In the genomic region with DNA sequence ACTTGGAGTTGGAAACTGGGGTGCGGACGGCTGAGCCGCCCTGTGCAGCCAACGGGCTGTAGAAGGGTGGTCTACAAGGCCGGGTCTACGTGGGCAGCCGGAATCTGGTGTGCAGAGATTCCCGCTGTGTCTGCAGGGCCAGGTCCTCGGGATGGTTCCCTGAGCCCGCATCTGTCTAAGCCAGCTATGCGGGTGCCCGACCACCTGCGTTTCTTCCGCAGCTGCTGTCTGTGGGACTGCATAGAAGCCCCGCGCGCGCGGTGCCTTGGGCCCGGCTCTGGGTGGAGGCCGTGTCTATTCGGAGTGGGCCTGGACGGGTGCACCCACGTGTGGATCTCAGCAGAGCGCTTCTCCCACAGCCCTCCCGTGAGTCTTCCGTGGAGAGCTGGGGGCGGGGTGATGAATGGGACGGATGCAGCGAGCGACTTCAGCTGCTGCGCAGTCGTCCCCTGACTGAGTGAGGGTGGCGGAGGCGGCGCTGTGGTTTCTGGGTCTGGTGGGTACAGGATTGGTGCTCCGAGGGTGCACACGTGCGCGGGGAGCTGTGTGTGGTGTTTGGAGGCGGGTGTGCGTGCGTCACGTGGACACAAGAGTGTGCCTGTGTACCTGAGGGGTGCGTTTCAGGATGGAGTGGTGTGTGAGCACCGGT, we compare ENCODE assay signal across 8 mouse cellular contexts. TPM values are rescaled to one million over a fixed set of nuclear protein-coding genes. Genes with fewer than 3 reads are reported as not detected.
DNase-seq lines count a peak whose midpoint lies in the region; ATAC-seq lines count a peak whose summit lies in the region.

No protein-coding gene starts in this region.

- H3K36me3 ChIP-seq in forebrain, embryonic 15.5 days, result no peaks in the 10 kb centered on the region
- H3K36me3 ChIP-seq in intestine, embryonic 15.5 days, result no peaks in the 10 kb centered on the region
- H3K36me3 ChIP-seq in limb, embryonic 12.5 days, result no peaks in the 10 kb centered on the region
- no peaks in the 10 kb centered on the region for H3K36me3 ChIP-seq in midbrain, embryonic 13.5 days
- no peaks in the 10 kb centered on the region for H3K36me3 ChIP-seq in splenic B cell, adult 2 months (ENCODE audit: control insufficient read depth, insufficient read depth, low read length, poor library complexity, severe bottlenecking)

- H3K4me3 ChIP-seq in forebrain, embryonic 15.5 days, result peak overlapping the region; percentile 89
- H3K4me3 ChIP-seq in intestine, embryonic 15.5 days (replicated peaks), result peak overlapping the region; percentile 74
- H3K4me3 ChIP-seq in limb, embryonic 12.5 days (replicated peaks), result peak overlapping the region; percentile 67
- H3K4me3 ChIP-seq in midbrain, embryonic 13.5 days (replicated peaks), result peak overlapping the region; percentile 54

- H3K4me2 ChIP-seq in forebrain, embryonic 15.5 days (replicated peaks), result peak overlapping the region; percentile 77
- peak overlapping the region; percentile 98 for H3K4me2 ChIP-seq in intestine, embryonic 15.5 days (replicated peaks)
- H3K4me2 ChIP-seq in limb, embryonic 12.5 days, result peak overlapping the region; percentile 98
- peak overlapping the region; percentile 89 for H3K4me2 ChIP-seq in midbrain, embryonic 13.5 days (replicated peaks)

- DNase-seq in heart, adult 11 months, result peak; percentile 96
- DNase-seq in heart, adult 8-10 months (ENCODE audit: low spot score), result no peak
- peak; percentile 46 for DNase-seq in c-Kit-positive CD71-negative TER-119-negative erythroid progenitor cells, embryonic 14.5 days (ENCODE audit: low read depth)
- DNase-seq in splenic B cell, adult 2 months (ENCODE audit: low read depth, low spot score), result peak; percentile 91

- H3K27me3 ChIP-seq in forebrain, embryonic 15.5 days, result peaks cover 10% of the 10 kb centered on the region; the same call in 1 of the 2 replicates
- H3K27me3 ChIP-seq in intestine, embryonic 15.5 days (replicated peaks), result peaks cover 16% of the 10 kb centered on the region; the same call in 1 of the 2 replicates
- peaks cover 52% of the 10 kb centered on the region for H3K27me3 ChIP-seq in limb, embryonic 12.5 days
- peaks cover 35% of the 10 kb centered on the region for H3K27me3 ChIP-seq in midbrain, embryonic 13.5 days
- no peaks in the 10 kb centered on the region for H3K27me3 ChIP-seq in splenic B cell, adult 2 months (ENCODE audit: control insufficient read depth, insufficient read depth, low read length, poor library complexity, severe bottlenecking)

- peak overlapping the region; percentile 78 for H3K9ac ChIP-seq in forebrain, embryonic 15.5 days (replicated peaks)
- H3K9ac ChIP-seq in intestine, embryonic 15.5 days, result peak overlapping the region; percentile 69
- peak overlapping the region; percentile 69 for H3K9ac ChIP-seq in limb, embryonic 12.5 days (replicated peaks)
- peak overlapping the region; percentile 71 for H3K9ac ChIP-seq in midbrain, embryonic 13.5 days (replicated peaks)

- peak overlapping the region; percentile 45; the same call in 1 of the 2 replicates for H3K27ac ChIP-seq in forebrain, embryonic 15.5 days (replicated peaks)
- H3K27ac ChIP-seq in intestine, embryonic 15.5 days, result no peak overlapping the region
- no peak overlapping the region for H3K27ac ChIP-seq in limb, embryonic 12.5 days
- H3K27ac ChIP-seq in midbrain, embryonic 13.5 days, result peak overlapping the region; percentile 22

- under 1% methylated on average over 46 of the region's 46 CpGs for WGBS in forebrain, embryonic 15.5 days
- WGBS in intestine, embryonic 15.5 days, result under 1% methylated on average over 46 of the region's 46 CpGs
- under 1% methylated on average over 46 of the region's 46 CpGs for WGBS in limb, embryonic 12.5 days
- WGBS in midbrain, embryonic 13.5 days, result under 1% methylated on average over 46 of the region's 46 CpGs

- ATAC-seq in forebrain, embryonic 15.5 days (replicated peaks), result peak; percentile 71
- ATAC-seq in intestine, embryonic 15.5 days, result peak; percentile 55
- ATAC-seq in limb, embryonic 12.5 days (ENCODE audit: insufficient number of reproducible peaks, insufficient read depth, low FRiP score, low TSS enrichment, low read depth), result peak; percentile 69
- peak; percentile 80 for ATAC-seq in midbrain, embryonic 13.5 days

- H3K9me3 ChIP-seq in forebrain, embryonic 15.5 days, result no peaks in the 10 kb centered on the region
- no peaks in the 10 kb centered on the region for H3K9me3 ChIP-seq in intestine, embryonic 15.5 days
- no peaks in the 10 kb centered on the region for H3K9me3 ChIP-seq in limb, embryonic 12.5 days
- no peaks in the 10 kb centered on the region for H3K9me3 ChIP-seq in midbrain, embryonic 13.5 days

- H3K4me1 ChIP-seq in forebrain, embryonic 15.5 days, result peaks cover 15% of the 10 kb centered on the region
- H3K4me1 ChIP-seq in intestine, embryonic 15.5 days (replicated peaks), result peaks cover 39% of the 10 kb centered on the region
- H3K4me1 ChIP-seq in limb, embryonic 12.5 days (replicated peaks), result peaks cover 25% of the 10 kb centered on the region
- peaks cover 35% of the 10 kb centered on the region for H3K4me1 ChIP-seq in midbrain, embryonic 13.5 days (replicated peaks)

RNA-seq across cellular contexts. Expression of gene Camkk1, which starts 0.5 kb away (rescaled TPM):
- total RNA-seq in heart, adult 8-10 months (2022), result under 1 TPM; 0.53 to 0.84 (median 0.74) TPM
- polyA plus RNA-seq in forebrain, embryonic 15.5 days (2015; fragmentation: Nextera tagmentation; extraction: Ambion mirVana), result 19.6 TPM in 2 replicates
- 8.5 and 8.6 TPM in 2 replicates for polyA plus RNA-seq in intestine, embryonic 15.5 days (2015; fragmentation: Nextera tagmentation; extraction: Ambion mirVana)
- 9.3 and 9.7 TPM in 2 replicates for polyA plus RNA-seq in limb, embryonic 12.5 days (2016; fragmentation: Nextera tagmentation; extraction: Ambion mirVana)
- 17.1 and 17.5 TPM in 2 replicates for polyA plus RNA-seq in midbrain, embryonic 13.5 days (2015; fragmentation: Nextera tagmentation; extraction: Ambion mirVana)

RNA-seq across cellular contexts. Expression of gene P2rx1, which starts 20.4 kb away (rescaled TPM):
- total RNA-seq in heart, adult 8-10 months (2022), result under 1 TPM; 0.35 to 0.49 (median 0.43) TPM
- polyA plus RNA-seq in forebrain, embryonic 15.5 days (2015; fragmentation: Nextera tagmentation; extraction: Ambion mirVana), result 0.40 and 0.56 TPM in 2 replicates
- 14.3 and 27.7 TPM in 2 replicates for polyA plus RNA-seq in intestine, embryonic 15.5 days (2015; fragmentation: Nextera tagmentation; extraction: Ambion mirVana)
- 1.0 and 1.4 TPM in 2 replicates for polyA plus RNA-seq in limb, embryonic 12.5 days (2016; fragmentation: Nextera tagmentation; extraction: Ambion mirVana)
- polyA plus RNA-seq in midbrain, embryonic 13.5 days (2015; fragmentation: Nextera tagmentation; extraction: Ambion mirVana), result 0.41 and 0.58 TPM in 2 replicates

RNA-seq across cellular contexts. Expression of gene Ncbp3, which starts 28.3 kb away (rescaled TPM):
- 1 to 10 TPM; 5.4 to 6.6 (median 5.6) TPM for total RNA-seq in heart, adult 8-10 months (2022)
- polyA plus RNA-seq in forebrain, embryonic 15.5 days (2015; fragmentation: Nextera tagmentation; extraction: Ambion mirVana), result 10.7 and 11.1 TPM in 2 replicates
- polyA plus RNA-seq in intestine, embryonic 15.5 days (2015; fragmentation: Nextera tagmentation; extraction: Ambion mirVana), result 9.3 and 9.7 TPM in 2 replicates
- 15.1 and 16.3 TPM in 2 replicates for polyA plus RNA-seq in limb, embryonic 12.5 days (2016; fragmentation: Nextera tagmentation; extraction: Ambion mirVana)
- polyA plus RNA-seq in midbrain, embryonic 13.5 days (2015; fragmentation: Nextera tagmentation; extraction: Ambion mirVana), result 13.5 and 14.2 TPM in 2 replicates

RNA-seq across cellular contexts. Expression of gene Atp2a3, which starts 58.3 kb away (rescaled TPM):
- total RNA-seq in heart, adult 8-10 months (2022), result 10 to 100 TPM in 3 of 4 experiments, 1 to 10 TPM in 1; 9.5 to 12.4 (median 11.2) TPM
- 0.67 and 0.70 TPM in 2 replicates for polyA plus RNA-seq in forebrain, embryonic 15.5 days (2015; fragmentation: Nextera tagmentation; extraction: Ambion mirVana)
- 23.5 and 25.5 TPM in 2 replicates for polyA plus RNA-seq in intestine, embryonic 15.5 days (2015; fragmentation: Nextera tagmentation; extraction: Ambion mirVana)
- polyA plus RNA-seq in limb, embryonic 12.5 days (2016; fragmentation: Nextera tagmentation; extraction: Ambion mirVana), result 1.3 and 1.5 TPM in 2 replicates
- polyA plus RNA-seq in midbrain, embryonic 13.5 days (2015; fragmentation: Nextera tagmentation; extraction: Ambion mirVana), result 0.48 and 0.71 TPM in 2 replicates

Comparison
In these comparisons a context has a peak if more than half of its experiments do, and no peak if none do; other contexts are left out.
1. H3K27ac ChIP-seq: peak in forebrain, embryonic 15.5 days (single experiment) and midbrain, embryonic 13.5 days (single experiment); none in intestine, embryonic 15.5 days (single experiment) and limb, embryonic 12.5 days (single experiment).
2. Peak in every context shown above with its lines, with median percentiles within 50 percentile points of each other: ATAC-seq, H3K4me2 ChIP-seq, H3K4me3 ChIP-seq and H3K9ac ChIP-seq.